Mouse (Mus musculus): ENCODE data around the gene Fam89b.

DNA sequence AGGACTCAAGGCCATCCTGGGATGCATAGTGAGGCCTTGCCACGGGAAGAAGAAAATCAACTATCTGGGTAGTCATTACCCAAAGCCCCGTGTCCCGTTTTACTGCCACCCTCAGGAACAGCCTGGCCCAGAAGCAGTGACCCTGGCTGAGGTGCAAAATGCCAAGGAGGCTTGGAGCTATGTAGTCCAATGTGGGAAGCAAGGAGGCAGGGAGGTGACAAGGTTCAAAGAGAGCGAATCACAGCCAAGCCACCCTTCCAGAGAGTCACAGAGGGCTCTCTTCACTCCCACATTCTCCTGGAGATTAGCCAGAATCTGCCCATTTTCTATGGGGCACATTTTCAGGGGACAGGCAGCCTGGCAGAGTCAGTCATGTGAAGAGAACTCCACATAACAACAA lies 37.8 kb upstream of the Fam89b start:
- TF ChIP-seq CTCF (IDR thresholded peaks at IDR 0.05; ENCODE audit: control insufficient read depth, insufficient read depth, low read length), result no peak
- no peak for TF ChIP-seq POLR2A (IDR thresholded peaks at IDR 0.05; ENCODE audit: borderline replicate concordance, control insufficient read depth, low read depth, low read length)

Data from bone marrow, adult 2 months (tissue).